Mouse (Mus musculus) thymus, adult 2 months (tissue): Measurements from ENCODE around the gene H6pd.

Experiments
- CTCF ChIP-seq: fragments of 200-500 bp; IDR thresholded peaks from 2 replicates; pipeline ENCODE4 v1.5.1; 2012; ENCODE audit warnings: mild to moderate bottlenecking, control low read depth, low read length, moderate library complexity, borderline replicate concordance; ENCODE audit not compliant: control insufficient read depth, poor library complexity, insufficient read depth; ENCODE audit errors: extremely low read depth
- POLR2A ChIP-seq: fragments of 200-500 bp; IDR thresholded peaks from 2 replicates; pipeline ENCODE4 v1.6.1; 2012; ENCODE audit warnings: mild to moderate bottlenecking, low read length, control low read depth, moderate library complexity; ENCODE audit not compliant: control insufficient read depth, poor library complexity, insufficient read depth; ENCODE audit errors: extremely low read depth

DNA sequence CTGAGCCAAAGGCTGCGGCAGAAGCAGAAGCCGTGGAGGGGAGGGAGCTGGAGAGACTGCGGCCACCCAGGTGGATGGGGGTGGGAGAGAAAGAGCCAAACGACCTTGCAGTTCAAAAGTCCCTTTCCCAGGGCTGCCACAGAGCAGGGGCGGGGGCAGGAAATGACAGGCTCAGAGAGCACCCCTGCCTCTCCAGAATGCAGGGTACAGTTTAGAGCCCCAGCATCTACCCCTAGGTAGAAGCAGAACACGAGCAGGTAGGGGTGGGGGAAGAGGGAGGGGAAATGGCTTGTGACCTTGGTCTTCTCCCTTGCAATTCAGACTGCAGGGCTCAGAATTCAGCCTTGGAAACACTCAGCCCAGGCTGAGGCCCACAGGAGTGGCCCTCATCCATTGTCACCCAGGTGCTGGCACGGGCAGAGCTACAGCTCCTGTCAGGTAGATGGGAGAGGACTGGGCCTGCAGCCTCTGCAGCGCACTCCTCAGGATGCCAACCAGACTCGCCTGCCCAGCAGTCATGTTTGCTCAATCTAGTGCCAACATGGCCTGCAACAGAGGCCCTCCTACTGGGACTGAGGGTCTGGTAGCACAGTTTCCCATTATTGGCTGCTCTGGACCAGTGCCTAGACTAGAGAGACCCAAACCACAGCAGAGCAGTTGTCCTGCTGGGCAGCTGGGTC, 17.7 kb downstream of the H6pd start:
- TF ChIP-seq CTCF (no peak), POLR2A (no peak)
